Mouse (Mus musculus) ovary, postnatal 10 days (tissue): ENCODE measurements around the gene Baz2b.
A peak's percentile ranks its signal among the peaks of the same experiment; 100 is the strongest.

Experiments used
- DNase-seq: peaks from one replicate; pipeline ENCODE4 v3.0.0; 2022; ENCODE audit warnings: low spot score

Baz2b gene

GRCm38 (mm10) chr2:60132269-60133042 lies 77.2 kb downstream of the Baz2b start:
- DNase-seq = no peak

GRCm38 (mm10) chr2:60128631-60129030 lies 81.0 kb downstream of the Baz2b start:
- no peak for DNase-seq

- DNase-seq = no peak
Measured at GRCm38 (mm10) chr2:60126831-60127230, 82.8 kb downstream of the Baz2b start.

- DNase-seq = no peak
Measured at GRCm38 (mm10) chr2:60126292-60126691, 83.3 kb downstream of the Baz2b start.

GRCm38 (mm10) chr2:60125049-60126004 lies 84.3 kb downstream of the Baz2b start:
- DNase-seq = peak; percentile 50

GRCm38 (mm10) chr2:60124648-60125048 lies 85.0 kb downstream of the Baz2b start:
- DNase-seq = peak; percentile 55

- DNase-seq = no peak
Measured at GRCm38 (mm10) chr2:60123911-60124647, 85.6 kb downstream of the Baz2b start.

- no peak for DNase-seq
Measured at GRCm38 (mm10) chr2:60123061-60123874, 86.4 kb downstream of the Baz2b start.

GRCm38 (mm10) chr2:60122188-60122587 lies 87.5 kb downstream of the Baz2b start:
- no peak for DNase-seq

- no peak for DNase-seq
Measured at GRCm38 (mm10) chr2:60120681-60121080, 89.0 kb downstream of the Baz2b start.

GRCm38 (mm10) chr2:60118684-60119558 lies 90.7 kb downstream of the Baz2b start:
- DNase-seq = no peak

GRCm38 (mm10) chr2:60117867-60118266 lies 91.8 kb downstream of the Baz2b start:
- no peak for DNase-seq

- no peak for DNase-seq
Measured at GRCm38 (mm10) chr2:60115891-60116554, 93.6 kb downstream of the Baz2b start.

GRCm38 (mm10) chr2:60114901-60115300 lies 94.7 kb downstream of the Baz2b start:
- DNase-seq = no peak

GRCm38 (mm10) chr2:60113661-60114560 lies 95.7 kb downstream of the Baz2b start:
- no peak for DNase-seq

- no peak for DNase-seq
Measured at GRCm38 (mm10) chr2:60112116-60112515, 97.5 kb downstream of the Baz2b start.

GRCm38 (mm10) chr2:60109001-60109400 lies 100.6 kb downstream of the Baz2b start:
- no peak for DNase-seq

- DNase-seq = no peak
Measured at GRCm38 (mm10) chr2:60096625-60097024, 113.0 kb downstream of the Baz2b start.

- DNase-seq = no peak
Measured at GRCm38 (mm10) chr2:60090280-60090679, 119.4 kb downstream of the Baz2b start.
